Mouse (Mus musculus) left cerebral cortex, adult 8-10 months (tissue): ENCODE results near the gene Fcgrt. TPM values are rescaled to one million over a fixed set of nuclear protein-coding genes. Genes with fewer than 3 reads are reported as not detected.
A peak's percentile ranks its signal among the peaks of the same experiment; 100 is the strongest.
"Not testable (repeated sequence)": the region's sequence is repeated elsewhere in the genome, so short reads cannot be mapped to it uniquely, and the experiment has no call there.

Experiments
- DNase-seq, 2 experiments: peaks; one replicate each; pipeline ENCODE4 v3.0.0; 2022; ENCODE audit warnings: low spot score in 2 of 2
- total RNA-seq, 4 experiments: library from RNA; stranded (reverse); gene quantifications; 2 replicates each; pipeline ENCODE4 v1.2.4; 2022

Gene Fcgrt
- total RNA-seq: 10 to 100 TPM; 18.6 to 21.9 (median 19.9) TPM

GRCm38 (mm10) chr7:45103652-45104180, at the start of gene Fcgrt:
Gene Fcgrt, minus strand, starts transcription at chr7:45103851.
- DNase-seq: no peak

GRCm38 (mm10) chr7:45153052-45153451, 49.4 kb upstream of the Fcgrt start:
- not testable (repeated sequence) for DNase-seq

GRCm38 (mm10) chr7:45151303-45151702, 47.7 kb upstream of the Fcgrt start:
- DNase-seq: no peak

GRCm38 (mm10) chr7:45150321-45150720, 46.7 kb upstream of the Fcgrt start:
- DNase-seq: no peak

GRCm38 (mm10) chr7:45149545-45149944, 45.9 kb upstream of the Fcgrt start:
- no peak for DNase-seq

- no peak for DNase-seq
Measured at GRCm38 (mm10) chr7:45148534-45149098, 45.0 kb upstream of the Fcgrt start.

GRCm38 (mm10) chr7:45147899-45148298, 44.2 kb upstream of the Fcgrt start:
- no peak for DNase-seq

GRCm38 (mm10) chr7:45147267-45147666, 43.6 kb upstream of the Fcgrt start:
- DNase-seq: no peak

GRCm38 (mm10) chr7:45145460-45145859, 41.8 kb upstream of the Fcgrt start:
- no peak for DNase-seq

- no peak for DNase-seq
Measured at GRCm38 (mm10) chr7:45144368-45145174, 40.9 kb upstream of the Fcgrt start.

GRCm38 (mm10) chr7:45141914-45142313, 38.3 kb upstream of the Fcgrt start:
- no peak for DNase-seq

- no peak for DNase-seq
Measured at GRCm38 (mm10) chr7:45141319-45141718, 37.7 kb upstream of the Fcgrt start.

GRCm38 (mm10) chr7:45139904-45140723, 36.5 kb upstream of the Fcgrt start:
- no peak for DNase-seq

- DNase-seq: no peak
Measured at GRCm38 (mm10) chr7:45138403-45138802, 34.8 kb upstream of the Fcgrt start.

- DNase-seq: no peak
Measured at GRCm38 (mm10) chr7:45137171-45138006, 33.7 kb upstream of the Fcgrt start.

- peak; percentile 74 to 88 for DNase-seq
Measured at GRCm38 (mm10) chr7:45135993-45136567, 32.4 kb upstream of the Fcgrt start, which contains the start of the genes Gm45713 and Flt3l. Gene Gm45713, minus strand, starts transcription at chr7:45136231. Gene Flt3l, minus strand, starts transcription at chr7:45136432.

- no peak for DNase-seq
Measured at GRCm38 (mm10) chr7:45135370-45135769, 31.7 kb upstream of the Fcgrt start.

GRCm38 (mm10) chr7:45134544-45135026, 30.9 kb upstream of the Fcgrt start:
- DNase-seq: no peak

GRCm38 (mm10) chr7:45133446-45134159, 30.0 kb upstream of the Fcgrt start:
- no peak for DNase-seq

GRCm38 (mm10) chr7:45131850-45132249, 28.2 kb upstream of the Fcgrt start:
- DNase-seq: no peak
